Mouse (Mus musculus) skeletal muscle tissue, adult 2 months (tissue): ENCODE measurements around the gene Tmem223.

Source experiments
- DNase-seq: peaks from one replicate; pipeline ENCODE4 v3.0.0-alpha.2; 2012; ENCODE audit warnings: low read depth, low spot score

Tmem223 gene

GRCm38 (mm10) chr19:8745382-8745781 is 25.4 kb upstream of the Tmem223 start:
- DNase-seq = no peak

- DNase-seq = no peak
Observed at GRCm38 (mm10) chr19:8747368-8747767, 23.4 kb upstream of the Tmem223 start.

GRCm38 (mm10) chr19:8755652-8756051 is 15.1 kb upstream of the Tmem223 start:
- no peak for DNase-seq

GRCm38 (mm10) chr19:8756635-8757387 is 14.0 kb upstream of the Tmem223 start, which contains the start of gene Nxf1:
Gene Nxf1, plus strand, starts transcription at chr19:8757073.
- DNase-seq = peak; percentile 93

GRCm38 (mm10) chr19:8757471-8757998 is 13.3 kb upstream of the Tmem223 start:
- no peak for DNase-seq

- DNase-seq = no peak
Observed at GRCm38 (mm10) chr19:8758899-8759298, 11.9 kb upstream of the Tmem223 start.

GRCm38 (mm10) chr19:8760757-8761156 is 10.0 kb upstream of the Tmem223 start:
- DNase-seq = no peak

GRCm38 (mm10) chr19:8763276-8763675 is 7.5 kb upstream of the Tmem223 start:
- no peak for DNase-seq

GRCm38 (mm10) chr19:8765562-8765961 is 5.2 kb upstream of the Tmem223 start:
- DNase-seq = no peak

GRCm38 (mm10) chr19:8772996-8773395 is 2.2 kb downstream of the Tmem223 start:
- no peak for DNase-seq

- no peak for DNase-seq
Observed at GRCm38 (mm10) chr19:8773409-8773808, 2.6 kb downstream of the Tmem223 start.

- DNase-seq = peak; percentile 87
Observed at GRCm38 (mm10) chr19:8774086-8774835, 3.5 kb downstream of the Tmem223 start, which contains the start of gene Tmem179b. Gene Tmem179b, minus strand, starts transcription at chr19:8774467.

GRCm38 (mm10) chr19:8774951-8775421 is 4.2 kb downstream of the Tmem223 start:
- DNase-seq = no peak

- DNase-seq = peak; percentile 95
Observed at GRCm38 (mm10) chr19:8786008-8786781, 15.4 kb downstream of the Tmem223 start, which contains the start of gene Taf6l. Gene Taf6l, minus strand, starts transcription at chr19:8786417.

GRCm38 (mm10) chr19:8788521-8788920 is 17.7 kb downstream of the Tmem223 start:
- DNase-seq = no peak

GRCm38 (mm10) chr19:8789171-8789570 is 18.4 kb downstream of the Tmem223 start:
- DNase-seq = no peak

- no peak for DNase-seq
Observed at GRCm38 (mm10) chr19:8790171-8790570, 19.4 kb downstream of the Tmem223 start.

- peak; percentile 95 for DNase-seq
Observed at GRCm38 (mm10) chr19:8798264-8798946, 27.6 kb downstream of the Tmem223 start, which contains the start of gene Polr2g. Gene Polr2g, minus strand, starts transcription at chr19:8798577.

GRCm38 (mm10) chr19:8798947-8799315 is 28.1 kb downstream of the Tmem223 start:
- no peak for DNase-seq

GRCm38 (mm10) chr19:8802130-8802821 is 31.5 kb downstream of the Tmem223 start, which contains the start of gene Zbtb3:
Gene Zbtb3, plus strand, starts transcription at chr19:8802555.
- peak; percentile 97 for DNase-seq
